Mouse (Mus musculus) C2C12 (cell line): ENCODE data around the gene Rabl6.

Source experiments
- CTCF ChIP-seq: IDR thresholded peaks from one replicate; pipeline ENCODE4 v1.5.1; 2011; ENCODE audit not compliant: control insufficient read depth, insufficient read depth, insufficient read length
- MYOD1 ChIP-seq: IDR thresholded peaks from one replicate; pipeline ENCODE4 v1.6.1; 2011; ENCODE audit warnings: low read depth; ENCODE audit not compliant: control insufficient read depth, insufficient read length

GRCm38 (mm10) chr2:25633616-25634015 is 25.3 kb upstream of the Rabl6 start:
- TF ChIP-seq CTCF (no peak), MYOD1 (no peak)
